Mouse (Mus musculus) embryonic facial prominence, embryonic 14.5 days (tissue): Measurements from ENCODE around the gene Vmn2r25. TPM values are rescaled to one million over a fixed set of nuclear protein-coding genes. Genes with fewer than 3 reads are reported as not detected.
"Not testable (repeated sequence)": the region's sequence is repeated elsewhere in the genome, so short reads cannot be mapped to it uniquely, and the experiment has no call there.

Experiments used
- ATAC-seq: fragments of 200-750 bp; cut with Nextera tagmentation; 2 replicates; pipeline ENCODE4 v1.8.0; 2017; ENCODE audit warnings: low read depth, moderate number of reproducible peaks, moderate TSS enrichment
- DNase-seq: peaks from one replicate; pipeline ENCODE4 v3.0.0-alpha.2; 2015; ENCODE audit warnings: low spot score
- H3K27ac ChIP-seq: fragments of 300-500 bp; sonication (generic); replicated peaks from 2 replicates; pipeline ENCODE4 v1.5.1; 2014; ENCODE audit warnings: low read depth, mild to moderate bottlenecking, low read length, moderate library complexity
- H3K27me3 ChIP-seq: fragments of 300-500 bp; sonication (generic); replicated peaks from 2 replicates; pipeline ENCODE4 v1.6.1; 2014; ENCODE audit warnings: low read length; ENCODE audit not compliant: control insufficient read depth, insufficient read depth
- H3K36me3 ChIP-seq: fragments of 300-500 bp; sonication (generic); 2 replicates; pipeline ENCODE4 v1.6.1; 2014; ENCODE audit warnings: low read length, mixed read lengths; ENCODE audit not compliant: control insufficient read depth, insufficient read depth
- H3K4me1 ChIP-seq: fragments of 300-500 bp; sonication (generic); 2 replicates; pipeline ENCODE4 v1.6.1; 2014; ENCODE audit warnings: antibody characterized with exemption, low read length; ENCODE audit not compliant: control insufficient read depth, insufficient read depth
- H3K4me2 ChIP-seq: fragments of 300-500 bp; sonication (generic); 2 replicates; pipeline ENCODE4 v1.6.1; 2014; ENCODE audit warnings: low read depth, mild to moderate bottlenecking, low read length, moderate library complexity, mixed read lengths
- H3K4me3 ChIP-seq: fragments of 300-500 bp; sonication (generic); 2 replicates; pipeline ENCODE4 v1.5.1; 2014; ENCODE audit warnings: low read depth, mild to moderate bottlenecking, low read length
- H3K9ac ChIP-seq: fragments of 300-500 bp; sonication (generic); 2 replicates; pipeline ENCODE4 v1.6.1; 2014; ENCODE audit warnings: low read depth, mild to moderate bottlenecking, low read length, moderate library complexity, mixed read lengths
- H3K9me3 ChIP-seq: fragments of 300-500 bp; sonication (generic); 2 replicates; pipeline ENCODE4 v1.6.1; 2016; ENCODE audit warnings: low read length; ENCODE audit not compliant: control insufficient read depth
- WGBS: fragments of 180-500 bp; shearing (Covaris S2); extraction: QIAGEN DNeasy Blood & Tissue Kit; methylation state at CpG from one replicate; pipeline ENCODE4 v1.1.7; 2014; 5-methylcytosine and 5-hydroxymethylcytosine counted together
- polyA plus RNA-seq: library from polyadenylated mRNA; unstranded; fragments of >200 nt; fragmentation: Nextera tagmentation; extraction: Ambion mirVana; gene quantifications from 2 replicates; pipeline ENCODE4 v1.2.1, GENCODE M21; 2014

The Vmn2r25 gene
- not detected in 2 replicates for polyA plus RNA-seq

- H3K4me2 ChIP-seq, H3K27me3 ChIP-seq, ATAC-seq, H3K4me1 ChIP-seq, H3K4me3 ChIP-seq, H3K27ac ChIP-seq, H3K9me3 ChIP-seq, DNase-seq, H3K36me3 ChIP-seq, H3K9ac ChIP-seq: not testable (repeated sequence)
- 46% methylated on average over 1 of the region's 2 CpGs for WGBS
Measured at GRCm38 (mm10) chr6:123853363-123853762, at the start of gene Vmn2r25. Gene Vmn2r25 (minus strand): TSS chr6:123853463.

GRCm38 (mm10) chr6:123819951-123820350 lies 33.3 kb downstream of the Vmn2r25 start:
- ATAC-seq: no peak
- H3K9ac ChIP-seq: no peak overlapping the region
- no peaks in the 10 kb centered on the region for H3K27me3 ChIP-seq
- DNase-seq: no peak
- WGBS: 74% methylated on average over 8 of the region's 8 CpGs
- no peak overlapping the region for H3K4me3 ChIP-seq
- H3K27ac ChIP-seq: no peak overlapping the region
- H3K36me3 ChIP-seq: no peaks in the 10 kb centered on the region
- H3K4me1 ChIP-seq: no peaks in the 10 kb centered on the region
- no peak overlapping the region for H3K4me2 ChIP-seq
- H3K9me3 ChIP-seq: 0 out of 2 replicates have a peak, but pooled peaks cover 4% of the 10 kb centered on the region

GRCm38 (mm10) chr6:123810291-123810690 lies 43.0 kb downstream of the Vmn2r25 start:
- H3K9me3 ChIP-seq, H3K36me3 ChIP-seq, H3K9ac ChIP-seq, ATAC-seq, H3K4me3 ChIP-seq, H3K27me3 ChIP-seq, H3K27ac ChIP-seq, H3K4me1 ChIP-seq, DNase-seq, H3K4me2 ChIP-seq: not testable (repeated sequence)

GRCm38 (mm10) chr6:123793746-123794145 lies 59.5 kb downstream of the Vmn2r25 start:
- no peaks in the 10 kb centered on the region for H3K27me3 ChIP-seq
- H3K27ac ChIP-seq: no peak overlapping the region
- no peak overlapping the region for H3K4me2 ChIP-seq
- WGBS: 37% methylated on average over 9 of the region's 9 CpGs
- H3K4me1 ChIP-seq: no peaks in the 10 kb centered on the region
- no peak for ATAC-seq
- H3K9ac ChIP-seq: no peak overlapping the region
- no peak for DNase-seq
- H3K4me3 ChIP-seq: no peak overlapping the region
- H3K36me3 ChIP-seq: no peaks in the 10 kb centered on the region
- no peaks in the 10 kb centered on the region for H3K9me3 ChIP-seq

GRCm38 (mm10) chr6:123784857-123785256 lies 68.4 kb downstream of the Vmn2r25 start:
- Histone ChIP-seq H3K9me3 (no peaks in the 10 kb centered on the region), H3K36me3 (no peaks in the 10 kb centered on the region), H3K4me1 (no peaks in the 10 kb centered on the region), H3K4me3 (no peak overlapping the region), H3K27ac (no peak overlapping the region), H3K27me3 (no peaks in the 10 kb centered on the region), H3K9ac (no peak overlapping the region), H3K4me2 (no peak overlapping the region)
- 64% methylated on average over 2 of the region's 2 CpGs for WGBS
- no peak for DNase-seq
- no peak for ATAC-seq

- H3K9me3 ChIP-seq: no peaks in the 10 kb centered on the region
- H3K27ac ChIP-seq: no peak within 1 kb of the TSS
- H3K36me3 ChIP-seq: no peaks in the 10 kb centered on the region
- H3K4me1 ChIP-seq: no peaks in the 10 kb centered on the region
- no peak within 1 kb of the TSS for H3K9ac ChIP-seq
- whole genome bisulfite sequencing: 78% methylated on average over 1 of the region's 1 CpGs
- ATAC-seq: no peak
- H3K27me3 ChIP-seq: no peaks in the 10 kb centered on the region
- no peak within 1 kb of the TSS for H3K4me3 ChIP-seq
- H3K4me2 ChIP-seq: no peak within 1 kb of the TSS
- DNase-seq: no peak
Measured at GRCm38 (mm10) chr6:123778579-123778978, 74.7 kb downstream of the Vmn2r25 start, which contains the start of gene Vmn2r24. Gene Vmn2r24 (plus strand): TSS chr6:123778879.

Other genes starting within 250 kb of the Vmn2r25 start
- not detected in 2 replicates for gene Vmn2r22, start 202.7 kb downstream of the Vmn2r25 start, polyA plus RNA-seq
- gene Vmn2r23, start 150.8 kb downstream of the Vmn2r25 start, polyA plus RNA-seq: not detected in 2 replicates
- not detected in 2 replicates for gene Vmn2r24, start 74.6 kb downstream of the Vmn2r25 start, polyA plus RNA-seq
- 0.03 TPM in 1 of 2 replicates, not detected in the other for gene Vmn2r26, start 171.1 kb upstream of the Vmn2r25 start, polyA plus RNA-seq